Mouse (Mus musculus) cortical plate, adult 2 months (tissue): ENCODE data around the gene Rhob.

Experiments used
- CTCF ChIP-seq: fragments of 200-500 bp; IDR thresholded peaks from 2 replicates; pipeline ENCODE4 v1.5.1; 2011; ENCODE audit warnings: mild to moderate bottlenecking, control low read depth, low read length; ENCODE audit not compliant: insufficient read depth; ENCODE audit errors: extremely low read depth
- POLR2A ChIP-seq: fragments of 200-500 bp; IDR thresholded peaks from 2 replicates; pipeline ENCODE4 v1.6.1; 2011; ENCODE audit warnings: mild to moderate bottlenecking, low read length, control low read depth; ENCODE audit not compliant: insufficient read depth; ENCODE audit errors: extremely low read depth

- TF ChIP-seq CTCF (no peak), POLR2A (no peak)
These were observed 17.6 kb downstream of the Rhob start for GRCm38 (mm10) chr12:8482169-8482568.
